Mouse (Mus musculus) c-Kit-positive CD71-positive TER-119-positive erythroid progenitor cells, embryonic 14.5 days (primary cell): Measurements from ENCODE around the gene 2210408I21Rik.

Experiments used
- DNase-seq: peaks from one replicate; pipeline ENCODE4 v3.0.0-alpha.2; 2013; ENCODE audit warnings: low spot score

2210408I21Rik gene

GRCm38 (mm10) chr13:77489938-77490651 lies 354.8 kb downstream of the 2210408I21Rik start:
- no peak for DNase-seq

- no peak for DNase-seq
Measured at GRCm38 (mm10) chr13:77514046-77514445, 378.7 kb downstream of the 2210408I21Rik start.

DNA sequence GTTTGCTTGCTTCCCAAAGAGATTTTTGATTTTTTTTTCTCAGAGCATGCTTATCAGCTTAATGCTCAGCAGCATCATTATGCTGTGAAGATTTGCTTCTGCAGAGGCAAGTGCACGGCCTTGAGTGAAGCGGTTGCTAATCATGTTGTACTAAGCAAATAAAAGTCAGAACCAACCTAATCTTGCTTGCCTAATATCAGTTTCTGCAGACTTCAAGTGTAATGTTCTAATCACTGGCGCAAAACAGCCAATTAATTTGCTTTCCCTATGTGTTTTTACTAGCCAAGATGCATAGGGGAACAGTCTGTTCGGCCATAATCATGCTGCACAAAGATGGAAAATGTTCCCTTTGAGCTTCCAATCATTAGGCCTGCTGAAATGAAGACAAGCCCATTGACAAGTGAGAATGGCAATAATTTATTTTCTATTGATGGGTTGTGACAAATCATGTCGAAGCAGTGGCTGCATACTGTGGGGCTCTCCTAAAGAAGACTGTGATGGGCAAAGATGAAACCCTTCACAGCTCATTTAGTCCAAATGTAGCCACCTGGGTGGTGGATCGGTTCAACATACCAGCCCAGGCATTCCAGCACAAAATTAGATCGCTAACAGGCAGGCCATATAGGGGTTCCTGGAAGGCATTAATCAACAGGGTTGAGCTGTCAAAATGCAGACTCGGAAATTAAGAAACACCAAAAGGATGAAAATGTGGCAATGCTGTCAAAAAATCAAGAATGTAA lies 393.8 kb downstream of the 2210408I21Rik start:
- no peak for DNase-seq

GRCm38 (mm10) chr13:77529760-77530159 lies 394.4 kb downstream of the 2210408I21Rik start:
- no peak for DNase-seq

GRCm38 (mm10) chr13:77537466-77537865 lies 402.1 kb downstream of the 2210408I21Rik start:
- no peak for DNase-seq

DNA sequence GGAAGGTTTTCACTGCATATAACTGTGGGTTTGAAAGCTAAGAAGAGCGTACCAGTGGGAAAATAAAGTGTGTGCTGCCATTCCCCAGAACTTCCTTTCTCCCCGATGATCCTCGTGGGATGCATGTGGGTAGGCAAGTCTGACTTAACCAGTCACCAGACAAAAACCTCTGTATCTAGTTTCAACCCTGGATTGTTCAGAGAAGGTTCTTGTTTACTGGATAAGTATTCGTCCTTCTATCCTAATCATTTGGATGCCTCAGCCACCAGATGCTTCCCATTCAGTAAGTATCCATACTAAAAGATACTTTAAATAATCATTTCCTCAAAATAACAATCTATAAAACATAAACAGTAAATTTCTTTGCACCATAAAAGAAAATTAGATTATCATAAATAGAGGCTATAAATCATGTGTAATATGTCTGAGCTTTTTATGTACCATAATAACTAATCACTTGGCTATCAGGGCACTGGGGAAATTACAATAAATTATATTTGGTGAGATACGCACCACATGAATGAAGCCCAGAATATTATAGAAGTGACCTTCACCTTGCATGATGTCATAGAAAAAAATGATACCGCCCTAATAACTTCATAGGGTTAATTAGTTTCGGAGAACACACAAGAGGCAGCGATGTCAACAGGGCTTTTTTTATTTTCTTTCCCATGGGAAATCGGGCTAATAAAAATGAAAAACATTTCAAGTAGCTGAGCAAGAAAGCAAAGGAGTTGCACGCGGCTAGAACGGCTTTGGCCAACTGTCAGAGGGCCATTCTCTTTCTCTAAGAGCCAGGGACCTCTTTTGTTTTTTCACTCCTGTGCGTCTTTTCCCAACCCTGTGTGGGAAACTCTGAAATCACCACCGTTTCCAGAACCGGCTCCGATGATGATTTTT lies 412.4 kb downstream of the 2210408I21Rik start:
- no peak for DNase-seq

DNA sequence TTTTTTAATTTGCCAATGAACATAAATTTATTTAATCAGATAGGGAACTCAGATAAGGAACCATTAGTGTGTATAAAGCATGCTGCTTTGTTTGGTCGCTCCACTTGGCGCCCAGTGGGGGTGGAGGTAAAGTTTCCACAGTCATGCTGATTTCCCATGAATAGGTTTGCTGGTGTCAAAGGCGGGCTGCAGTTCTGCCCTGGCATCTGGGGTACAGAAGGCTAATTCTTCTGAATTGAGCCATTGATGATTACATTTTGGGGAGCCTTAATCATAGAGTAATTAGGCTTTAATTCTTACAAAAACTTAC lies 413.0 kb downstream of the 2210408I21Rik start:
- no peak for DNase-seq

DNA sequence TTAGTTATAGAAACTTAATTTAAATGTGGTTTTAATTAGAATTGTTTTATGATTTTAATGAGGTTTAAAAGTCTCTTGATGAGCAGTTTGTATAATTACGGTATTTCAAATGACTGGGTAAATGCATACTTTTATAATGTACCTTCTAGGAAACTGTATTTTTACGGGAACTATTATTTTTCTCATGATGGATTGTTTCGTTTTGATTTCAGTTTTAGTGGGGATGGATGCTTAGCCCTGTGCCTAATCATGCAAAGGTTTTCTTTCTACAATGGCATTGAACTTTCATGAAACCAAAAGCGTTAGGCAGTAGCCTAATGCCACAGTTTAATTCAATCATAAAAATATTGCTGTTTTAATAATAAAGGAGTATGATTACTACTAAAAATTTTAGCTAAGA lies 413.4 kb downstream of the 2210408I21Rik start:
- DNase-seq: no peak

GRCm38 (mm10) chr13:77594011-77594410 lies 458.7 kb downstream of the 2210408I21Rik start:
- no peak for DNase-seq

GRCm38 (mm10) chr13:77615346-77615745 lies 480.0 kb downstream of the 2210408I21Rik start:
- DNase-seq: no peak
